Mouse (Mus musculus) olfactory bulb, adult 2 months (tissue): Measurements from ENCODE around the gene Unc13d. TPM values are rescaled to one million over a fixed set of nuclear protein-coding genes. Genes with fewer than 3 reads are reported as not detected.

Experiments
- H3K27ac ChIP-seq: fragments of 200-500 bp; 2 replicates; pipeline ENCODE4 v1.5.1; 2012; ENCODE audit warnings: low read depth, low read length; ENCODE audit not compliant: insufficient read depth
- H3K4me1 ChIP-seq: fragments of 200-500 bp; 2 replicates; pipeline ENCODE4 v1.6.1; 2012; ENCODE audit warnings: low read length; ENCODE audit not compliant: control insufficient read depth, insufficient read depth
- H3K4me3 ChIP-seq: fragments of 200-500 bp; 2 replicates; pipeline ENCODE4 v1.5.1; 2012; ENCODE audit warnings: mild to moderate bottlenecking, low read depth, low read length, moderate library complexity; ENCODE audit not compliant: insufficient read depth
- CTCF ChIP-seq: fragments of 200-500 bp; IDR thresholded peaks from 2 replicates; pipeline ENCODE4 v1.5.1; 2012; ENCODE audit warnings: low read depth, mild to moderate bottlenecking, low read length, moderate library complexity; ENCODE audit not compliant: insufficient read depth
- POLR2A ChIP-seq: fragments of 200-500 bp; IDR thresholded peaks from 2 replicates; pipeline ENCODE4 v1.6.1; 2012; ENCODE audit warnings: mild to moderate bottlenecking, low read depth, low read length, moderate library complexity; ENCODE audit not compliant: insufficient read depth
- WGBS: fragments of 180-500 bp; shearing (Covaris S2); methylation state at CpG from one replicate; pipeline ENCODE4 v1.1.7; 2018; 5-methylcytosine and 5-hydroxymethylcytosine counted together
- polyA plus RNA-seq: library from polyadenylated mRNA; stranded (reverse); fragments of >200 nt; gene quantifications from 2 replicates; pipeline ENCODE4 v1.2.4, GENCODE M21; 2012; ENCODE audit warnings: low replicate concordance; ENCODE audit not compliant: missing spikeins, insufficient read depth, insufficient read length

Unc13d gene
- polyA plus RNA-seq, 1 experiment: not detected

GRCm38 (mm10) chr11:116071510-116071909 is 6.3 kb downstream of the Unc13d start:
- H3K4me3 ChIP-seq: no peak overlapping the region
- H3K4me1 ChIP-seq: peaks cover 15% of the 10 kb centered on the region
- TF ChIP-seq POLR2A: no peak
- TF ChIP-seq CTCF: peak; percentile 29; the same call in 1 of the 2 replicates
- 61% methylated on average over 5 of the region's 5 CpGs for WGBS
- H3K27ac ChIP-seq: no peak overlapping the region

GRCm38 (mm10) chr11:116065345-116065744 is 12.4 kb downstream of the Unc13d start:
- H3K27ac ChIP-seq: no peak overlapping the region
- no peak overlapping the region for H3K4me3 ChIP-seq
- 88% methylated on average over 12 of the region's 12 CpGs for whole genome bisulfite sequencing
- H3K4me1 ChIP-seq: peaks cover 7% of the 10 kb centered on the region
- TF ChIP-seq CTCF (no peak), POLR2A (no peak)

- Histone ChIP-seq H3K4me1 (peaks cover 5% of the 10 kb centered on the region), H3K27ac (no peak overlapping the region), H3K4me3 (no peak overlapping the region)
- TF ChIP-seq CTCF (no peak), POLR2A (no peak)
- WGBS: 77% methylated on average over 23 of the region's 23 CpGs
Observed at GRCm38 (mm10) chr11:116064187-116064867, 13.4 kb downstream of the Unc13d start.

- no peak overlapping the region for H3K4me3 ChIP-seq
- no peak for TF ChIP-seq CTCF
- TF ChIP-seq POLR2A: no peak
- no peak overlapping the region for H3K27ac ChIP-seq
- peaks cover 9% of the 10 kb centered on the region for H3K4me1 ChIP-seq
- 42% methylated on average over 13 of the region's 13 CpGs for WGBS
Observed at GRCm38 (mm10) chr11:116063562-116063961, 14.2 kb downstream of the Unc13d start.

- H3K4me3 ChIP-seq: no peak overlapping the region
- no peak for TF ChIP-seq POLR2A
- TF ChIP-seq CTCF: no peak
- 55% methylated on average over 8 of the region's 8 CpGs for WGBS
- H3K4me1 ChIP-seq: 0 out of 2 replicates have a peak, but pooled peaks cover 4% of the 10 kb centered on the region
- no peak overlapping the region for H3K27ac ChIP-seq
Observed at GRCm38 (mm10) chr11:116062521-116062920, 15.2 kb downstream of the Unc13d start.

- Histone ChIP-seq H3K27ac (no peak overlapping the region), H3K4me3 (no peak overlapping the region), H3K4me1 (0 out of 2 replicates have a peak, but pooled peaks cover 4% of the 10 kb centered on the region)
- 90% methylated on average over 13 of the region's 13 CpGs for WGBS
- TF ChIP-seq CTCF (no peak), POLR2A (no peak)
Observed at GRCm38 (mm10) chr11:116061641-116062415, 15.9 kb downstream of the Unc13d start.

- TF ChIP-seq CTCF: no peak
- TF ChIP-seq POLR2A: no peak
- Histone ChIP-seq H3K4me3 (no peak overlapping the region), H3K4me1 (0 out of 2 replicates have a peak, but pooled peaks cover 4% of the 10 kb centered on the region), H3K27ac (no peak overlapping the region)
- 91% methylated on average over 9 of the region's 9 CpGs for WGBS
Observed at GRCm38 (mm10) chr11:116060596-116060995, 17.2 kb downstream of the Unc13d start.

GRCm38 (mm10) chr11:116059691-116060025 is 18.1 kb downstream of the Unc13d start:
- Histone ChIP-seq H3K27ac (no peak overlapping the region), H3K4me1 (0 out of 2 replicates have a peak, but pooled peaks cover 4% of the 10 kb centered on the region), H3K4me3 (no peak overlapping the region)
- WGBS: 91% methylated on average over 11 of the region's 11 CpGs
- TF ChIP-seq POLR2A (no peak), CTCF (no peak)
